In the genomic region with DNA sequence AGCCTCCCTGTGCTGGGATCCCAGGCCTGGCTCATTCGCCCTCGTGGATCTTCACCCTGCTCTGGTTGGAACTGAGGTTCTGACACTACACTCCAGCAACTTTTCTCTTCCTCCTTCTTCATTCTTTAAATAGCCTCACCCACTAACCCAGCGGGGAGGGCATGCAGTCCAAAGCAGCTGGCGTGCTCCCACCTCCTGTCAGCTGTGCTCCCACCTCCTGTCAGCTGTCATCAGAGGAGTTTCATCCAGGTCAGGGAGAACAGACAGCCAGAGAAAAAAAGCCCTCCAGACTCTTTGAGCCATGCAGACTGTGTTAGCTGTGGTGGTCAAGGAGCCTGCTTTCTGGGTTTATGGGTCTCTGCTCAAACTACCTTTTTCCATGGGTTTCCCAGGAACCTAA, we compare ENCODE assay signal across 18 mouse cellular contexts. TPM values are rescaled to one million over a fixed set of nuclear protein-coding genes. Genes with fewer than 3 reads are reported as not detected.
A peak's percentile ranks its signal among the peaks of the same experiment; 100 is the strongest.
DNase-seq lines count a peak whose midpoint lies in the region; ATAC-seq and TF ChIP-seq lines count a peak whose summit lies in the region.
"Had no signal": no experiment of that assay in that cellular context is flagged by ENCODE, and none has a peak within 500 bp of the region (broad histone marks: within the 10 kb centered on the region; RNA-seq: fewer than 3 reads in every experiment).

No protein-coding gene starts in this region.

- no peaks in the 10 kb centered on the region for H3K9me3 ChIP-seq in limb, embryonic 14.5 days (ENCODE audit: control insufficient read depth, low read length)
- H3K9me3 ChIP-seq in limb, embryonic 10.5 days (replicated peaks), result no peaks in the 10 kb centered on the region
- H3K9me3 ChIP-seq: embryonic facial prominence, embryonic 13.5 days; forebrain, embryonic 10.5 days; G1E; hindbrain, embryonic 12.5 days had no signal

- H3K4me2 ChIP-seq in limb, embryonic 14.5 days (replicated peaks; ENCODE audit: low read depth, low read length, severe bottlenecking), result no peak overlapping the region
- H3K4me2 ChIP-seq in myocyte (ENCODE audit: low read depth), result peak overlapping the region; percentile 31
- H3K4me2 ChIP-seq: embryonic facial prominence, embryonic 13.5 days; hindbrain, embryonic 12.5 days had no signal

- WGBS in limb, embryonic 14.5 days, result 82% methylated on average over 4 of the region's 4 CpGs
- 83% methylated on average over 4 of the region's 4 CpGs for WGBS in limb, embryonic 10.5 days

- no peak overlapping the region for H3ac ChIP-seq in myocyte (ENCODE audit: control insufficient read depth, insufficient read length)

- ATAC-seq in limb, embryonic 14.5 days (ENCODE audit: low FRiP score, low read depth), result peak; percentile 39; the same call in 1 of the 2 replicates
- ATAC-seq: CD4-positive, CD25-positive, alpha-beta regulatory T cell, adult 4 months; forebrain, embryonic 14.5 days; hindbrain, embryonic 16.5 days; inflammation-experienced regulatory T-cells, adult 6 months; intestine, postnatal 0 days had no signal

- TF ChIP-seq POLR2A in limb, embryonic 14.5 days (IDR thresholded peaks at IDR 0.05; ENCODE audit: borderline replicate concordance, extremely low read depth, insufficient read depth, insufficient read length), result no peak
- TF ChIP-seq POLR2A in myocyte (IDR thresholded peaks at IDR 0.05; ENCODE audit: insufficient read length, low read depth), result no peak

- no peaks in the 10 kb centered on the region for H3K4me1 ChIP-seq in limb, embryonic 14.5 days (ENCODE audit: control insufficient read depth, insufficient read depth, low read length)
- no peaks in the 10 kb centered on the region for H3K4me1 ChIP-seq in limb, embryonic 10.5 days
- H3K4me1 ChIP-seq: hindbrain, embryonic 12.5 days had no signal

- H3K79me2 ChIP-seq in myocyte (ENCODE audit: control insufficient read depth, insufficient read depth), result no peaks in the 10 kb centered on the region

- no peaks in the 10 kb centered on the region for H3K27me3 ChIP-seq in limb, embryonic 14.5 days (ENCODE audit: control insufficient read depth, insufficient read depth, low read length)
- H3K27me3 ChIP-seq in limb, embryonic 10.5 days (ENCODE audit: low read depth, poor library complexity, severe bottlenecking), result no peaks in the 10 kb centered on the region
- H3K27me3 ChIP-seq in myocyte (ENCODE audit: control insufficient read depth, insufficient read depth, insufficient read length), result no peaks in the 10 kb centered on the region
- H3K27me3 ChIP-seq: embryonic facial prominence, embryonic 13.5 days; hindbrain, embryonic 12.5 days had no signal

- no peak overlapping the region for H3K27ac ChIP-seq in limb, embryonic 14.5 days (replicated peaks; ENCODE audit: low read depth, low read length)
- H3K27ac ChIP-seq in limb, embryonic 10.5 days, result no peak overlapping the region
- H3K27ac ChIP-seq: embryonic facial prominence, embryonic 13.5 days; forebrain, embryonic 10.5 days; hindbrain, embryonic 12.5 days had no signal

- no peaks in the 10 kb centered on the region for H3K36me3 ChIP-seq in limb, embryonic 14.5 days (ENCODE audit: control insufficient read depth, insufficient read depth, low read length)
- no peaks in the 10 kb centered on the region for H3K36me3 ChIP-seq in limb, embryonic 10.5 days
- H3K36me3 ChIP-seq in myocyte (ENCODE audit: control insufficient read depth, insufficient read depth), result no peaks in the 10 kb centered on the region
- H3K36me3 ChIP-seq: embryonic facial prominence, embryonic 13.5 days; forebrain, embryonic 10.5 days; hindbrain, embryonic 12.5 days had no signal

- H3K4me3 ChIP-seq in limb, embryonic 14.5 days (replicated peaks; ENCODE audit: low read length), result no peak overlapping the region
- no peak overlapping the region for H3K4me3 ChIP-seq in limb, embryonic 10.5 days
- no peak overlapping the region for H3K4me3 ChIP-seq in myocyte
- H3K4me3 ChIP-seq: embryonic facial prominence, embryonic 13.5 days; erythroblast, embryonic 14.5 days; forebrain, embryonic 10.5 days; hindbrain, embryonic 12.5 days had no signal

- no peak overlapping the region for H3K9ac ChIP-seq in limb, embryonic 14.5 days (ENCODE audit: low read depth, low read length, severe bottlenecking)
- H3K9ac ChIP-seq: embryonic facial prominence, embryonic 13.5 days; hindbrain, embryonic 12.5 days had no signal

- DNase-seq in gastrocnemius, postnatal 10 days, result peak; percentile 48
- DNase-seq in gastrocnemius, postnatal 4 days (ENCODE audit: low spot score in 2 of 2), result no peak
- no peak for DNase-seq in limb, embryonic 14.5 days (ENCODE audit: low spot score)
- DNase-seq in limb, embryonic 10.5 days (ENCODE audit: low spot score), result no peak
- DNase-seq in adrenal gland, adult 18-20 months (ENCODE audit: low spot score in 2 of 2), result no peak
- DNase-seq: adrenal gland, postnatal 10 days; heart, postnatal 4 days had no signal

TF ChIP-seq in myocyte, 11 proteins besides CTCF, POLR2A, EP300 and RAD21:
- TF ChIP-seq MYOD1 (IDR thresholded peaks at IDR 0.05; ENCODE audit: control insufficient read depth in 1 of 3, insufficient read length in 2 of 3, low read depth in 2 of 3) (peak; percentile 96 to 97 (median 97)), CEBPB (IDR thresholded peaks at IDR 0.05; ENCODE audit: insufficient read depth, poor library complexity, severe bottlenecking) (no peak), E2F4 (IDR thresholded peaks at IDR 0.05; ENCODE audit: insufficient read depth) (no peak), MYOG (IDR thresholded peaks at IDR 0.05; ENCODE audit: control insufficient read depth in 1 of 3, insufficient read depth in 1 of 3, insufficient read length in 2 of 3, low read depth in 2 of 3) (peak; percentile 96 to 98 (median 98)), TCF12 (IDR thresholded peaks at IDR 0.05; ENCODE audit: insufficient read depth, poor library complexity, severe bottlenecking) (peak; percentile 98), TCF3 (IDR thresholded peaks at IDR 0.05; ENCODE audit: insufficient read length, low read depth) (peak; percentile 96), POLR2AphosphoS2 (IDR thresholded peaks at IDR 0.05; ENCODE audit: insufficient read length, low read depth) (no peak), MAX (IDR thresholded peaks at IDR 0.05; ENCODE audit: low read depth) (no peak), USF1 (IDR thresholded peaks at IDR 0.05; ENCODE audit: low read depth) (no peak), SRF (IDR thresholded peaks at IDR 0.05; ENCODE audit: control insufficient read depth, insufficient read length, low read depth) (no peak)

RNA-seq across cellular contexts. Expression of a gene that starts 10.1 kb away (rescaled TPM):
- total RNA-seq in gastrocnemius, postnatal 10 days (2021), result 10 to 100 TPM; 27.9 TPM
- 10 to 100 TPM; 26.7 to 29.8 TPM for total RNA-seq in gastrocnemius, postnatal 4 days (2021)
- 29.5 and 37.8 TPM in 2 replicates for polyA plus RNA-seq in limb, embryonic 14.5 days (2012; rRNA removed)
- 29.7 and 31.3 TPM in 2 replicates for polyA plus RNA-seq in limb, embryonic 14.5 days (2014; fragmentation: Nextera tagmentation; extraction: Ambion mirVana)
- 7.1 and 7.8 TPM in 2 replicates for polyA plus RNA-seq in limb, embryonic 10.5 days (2016; fragmentation: Nextera tagmentation; extraction: Ambion mirVana)
- 16.6 TPM for polyA plus RNA-seq in myocyte (2012; fragmentation: generic; extraction: Trizol)
- total RNA-seq in adrenal gland, adult 18-20 months (2021), result 10 to 100 TPM; 58.3 to 59.0 TPM

RNA-seq across cellular contexts. Expression of a gene that starts 14.0 kb away (rescaled TPM):
- 10 to 100 TPM in 1 of 2 experiments, 1 to 10 TPM in 1; 8.5 to 15.3 TPM for total RNA-seq in gastrocnemius, postnatal 10 days (2021)
- 1 to 10 TPM; 9.5 to 10.0 TPM for total RNA-seq in gastrocnemius, postnatal 4 days (2021)
- 19.8 and 21.5 TPM in 2 replicates for polyA plus RNA-seq in limb, embryonic 14.5 days (2012; rRNA removed)
- polyA plus RNA-seq in limb, embryonic 14.5 days (2014; fragmentation: Nextera tagmentation; extraction: Ambion mirVana), result 15.1 and 20.9 TPM in 2 replicates
- 1.0 and 2.5 TPM in 2 replicates for polyA plus RNA-seq in limb, embryonic 10.5 days (2016; fragmentation: Nextera tagmentation; extraction: Ambion mirVana)
- 26.2 TPM for polyA plus RNA-seq in myocyte (2012; fragmentation: generic; extraction: Trizol)
- total RNA-seq in adrenal gland, adult 18-20 months (2021), result 1 to 10 TPM; 1.0 to 1.9 TPM
- polyA plus RNA-seq: erythroblast, embryonic 14.5 days; G1E; inflammation-experienced regulatory T-cells, adult 6 months had no signal

RNA-seq across cellular contexts. Expression of a gene that starts 18.2 kb away (rescaled TPM):
- total RNA-seq in gastrocnemius, postnatal 10 days (2021), result 10 to 100 TPM; 42.2 to 60.5 TPM
- 100 to 1,000 TPM in 1 of 2 experiments, 10 to 100 TPM in 1; 86.8 to 104 TPM for total RNA-seq in gastrocnemius, postnatal 4 days (2021)
- 222 and 268 TPM in 2 replicates for polyA plus RNA-seq in limb, embryonic 14.5 days (2012; rRNA removed)
- polyA plus RNA-seq in limb, embryonic 14.5 days (2014; fragmentation: Nextera tagmentation; extraction: Ambion mirVana), result 191 and 204 TPM in 2 replicates
- 202 and 241 TPM in 2 replicates for polyA plus RNA-seq in limb, embryonic 10.5 days (2016; fragmentation: Nextera tagmentation; extraction: Ambion mirVana)
- 25.8 TPM for polyA plus RNA-seq in myocyte (2012; fragmentation: generic; extraction: Trizol)
- 10 to 100 TPM; 36.3 to 38.9 TPM for total RNA-seq in adrenal gland, adult 18-20 months (2021)

RNA-seq across cellular contexts. Expression of a gene that starts 23.8 kb away (rescaled TPM):
- total RNA-seq in gastrocnemius, postnatal 10 days (2021), result 100 to 1,000 TPM; 149 to 168 TPM
- 100 to 1,000 TPM; 171 to 194 TPM for total RNA-seq in gastrocnemius, postnatal 4 days (2021)
- 364 and 388 TPM in 2 replicates for polyA plus RNA-seq in limb, embryonic 14.5 days (2012; rRNA removed)
- 502 and 567 TPM in 2 replicates for polyA plus RNA-seq in limb, embryonic 14.5 days (2014; fragmentation: Nextera tagmentation; extraction: Ambion mirVana)
- 403 and 414 TPM in 2 replicates for polyA plus RNA-seq in limb, embryonic 10.5 days (2016; fragmentation: Nextera tagmentation; extraction: Ambion mirVana)
- 262 TPM for polyA plus RNA-seq in myocyte (2012; fragmentation: generic; extraction: Trizol)
- 100 to 1,000 TPM; 219 to 254 TPM for total RNA-seq in adrenal gland, adult 18-20 months (2021)

RNA-seq across cellular contexts. Expression of a gene that starts 28.8 kb away (rescaled TPM):
- 10 to 100 TPM; 76.8 to 83.0 TPM for total RNA-seq in gastrocnemius, postnatal 10 days (2021)
- 10 to 100 TPM; 97.3 to 99.7 TPM for total RNA-seq in gastrocnemius, postnatal 4 days (2021)
- 259 and 349 TPM in 2 replicates for polyA plus RNA-seq in limb, embryonic 14.5 days (2012; rRNA removed)
- 91.1 and 98.9 TPM in 2 replicates for polyA plus RNA-seq in limb, embryonic 14.5 days (2014; fragmentation: Nextera tagmentation; extraction: Ambion mirVana)
- 139 and 142 TPM in 2 replicates for polyA plus RNA-seq in limb, embryonic 10.5 days (2016; fragmentation: Nextera tagmentation; extraction: Ambion mirVana)
- 158 TPM for polyA plus RNA-seq in myocyte (2012; fragmentation: generic; extraction: Trizol)
- total RNA-seq in adrenal gland, adult 18-20 months (2021), result 100 to 1,000 TPM; 146 to 149 TPM
